Mouse (Mus musculus) ES-E14 (cell line): ENCODE measurements at regions not wholly inside any gene's neighbourhood (a gene's known extent, or its start where the extent isn't known, plus 50 kb on each side); places are given as distances from the start of the nearest gene placed in this dataset.

Source experiments
- CHD2 ChIP-seq: IDR thresholded peaks from 2 replicates; pipeline ENCODE4 v1.6.1; 2014; ENCODE audit warnings: mild to moderate bottlenecking, low read depth, low read length, inconsistent platforms
- HCFC1 ChIP-seq: IDR thresholded peaks from 2 replicates; pipeline ENCODE4 v1.6.1; 2012; ENCODE audit warnings: low read length, inconsistent platforms, borderline replicate concordance; ENCODE audit not compliant: insufficient read depth
- MAFK ChIP-seq: IDR thresholded peaks from 2 replicates; pipeline ENCODE4 v1.6.1; 2014; ENCODE audit warnings: mild to moderate bottlenecking, low read depth, low read length, inconsistent platforms; ENCODE audit not compliant: insufficient read depth
- ZC3H11A ChIP-seq: IDR thresholded peaks from 2 replicates; pipeline ENCODE4 v1.6.1; 2012; ENCODE audit warnings: low read depth, mild to moderate bottlenecking, inconsistent platforms, low read length, borderline replicate concordance
- ZNF384 ChIP-seq: IDR thresholded peaks from 2 replicates; pipeline ENCODE4 v1.6.1; 2012; ENCODE audit warnings: low read depth, low read length, inconsistent platforms

DNA sequence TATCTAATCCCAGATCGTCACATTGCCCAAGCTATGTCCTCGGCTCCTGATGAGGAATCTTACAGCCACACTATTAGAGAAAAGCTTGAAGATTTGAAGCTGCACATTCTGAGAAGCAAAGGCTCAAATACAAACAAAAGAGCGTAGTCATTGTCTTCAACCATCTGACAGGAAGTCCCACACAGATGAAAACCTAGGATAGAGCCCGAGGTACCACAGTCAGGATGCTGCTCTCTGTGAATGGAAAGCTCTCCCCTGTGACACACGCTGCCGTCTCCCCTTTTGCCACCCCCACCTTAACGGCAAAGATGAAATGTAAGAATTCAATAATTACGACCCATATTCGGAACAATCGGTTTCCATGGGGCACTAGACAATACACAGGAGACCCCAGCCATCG, 237.2 kb downstream of the Prdm2 start:
- TF ChIP-seq MAFK (no peak), ZC3H11A (no peak), CHD2 (no peak), ZNF384 (no peak), HCFC1 (no peak)
